Mouse (Mus musculus) 416B (cell line): ENCODE data around the gene A930009A15Rik.
A peak's percentile ranks its signal among the peaks of the same experiment; 100 is the strongest.

Experiments used
- DNase-seq: peaks from one replicate; pipeline ENCODE4 v3.0.0; 2011; ENCODE audit warnings: low read depth

Gene A930009A15Rik

GRCm38 (mm10) chr10:115579494-115579893 lies 9.7 kb downstream of the A930009A15Rik start:
- no peak for DNase-seq

GRCm38 (mm10) chr10:115581971-115582370 lies 12.2 kb downstream of the A930009A15Rik start:
- no peak for DNase-seq

GRCm38 (mm10) chr10:115583071-115583470 lies 13.3 kb downstream of the A930009A15Rik start:
- no peak for DNase-seq

GRCm38 (mm10) chr10:115584656-115585055 lies 14.9 kb downstream of the A930009A15Rik start:
- DNase-seq: no peak

GRCm38 (mm10) chr10:115585491-115586245 lies 15.9 kb downstream of the A930009A15Rik start:
- DNase-seq: peak; percentile 10

GRCm38 (mm10) chr10:115586246-115587231 lies 16.8 kb downstream of the A930009A15Rik start:
- peak; percentile 98 for DNase-seq

GRCm38 (mm10) chr10:115587301-115587969 lies 17.6 kb downstream of the A930009A15Rik start, which contains the start of gene Lgr5:
Gene Lgr5 (minus strand): TSS chr10:115587780.
- no peak for DNase-seq

- no peak for DNase-seq
Observed at GRCm38 (mm10) chr10:115587979-115588378, 18.2 kb downstream of the A930009A15Rik start.

GRCm38 (mm10) chr10:115593221-115593620 lies 23.4 kb downstream of the A930009A15Rik start:
- no peak for DNase-seq

- no peak for DNase-seq
Observed at GRCm38 (mm10) chr10:115593651-115594050, 23.9 kb downstream of the A930009A15Rik start.

- DNase-seq: no peak
Observed at GRCm38 (mm10) chr10:115595748-115596147, 26.0 kb downstream of the A930009A15Rik start.

GRCm38 (mm10) chr10:115617456-115618287 lies 47.9 kb downstream of the A930009A15Rik start:
- DNase-seq: peak; percentile 70

- DNase-seq: no peak
Observed at GRCm38 (mm10) chr10:115618288-115618856, 48.6 kb downstream of the A930009A15Rik start.

- no peak for DNase-seq
Observed at GRCm38 (mm10) chr10:115623481-115623880, 53.7 kb downstream of the A930009A15Rik start.

- peak; percentile 12 for DNase-seq
Observed at GRCm38 (mm10) chr10:115623956-115624671, 54.3 kb downstream of the A930009A15Rik start.

- DNase-seq: no peak
Observed at GRCm38 (mm10) chr10:115624957-115625356, 55.2 kb downstream of the A930009A15Rik start.

- no peak for DNase-seq
Observed at GRCm38 (mm10) chr10:115626678-115627077, 56.9 kb downstream of the A930009A15Rik start.
